ENCODE assay signal across 14 mouse cellular contexts in the genomic region with DNA sequence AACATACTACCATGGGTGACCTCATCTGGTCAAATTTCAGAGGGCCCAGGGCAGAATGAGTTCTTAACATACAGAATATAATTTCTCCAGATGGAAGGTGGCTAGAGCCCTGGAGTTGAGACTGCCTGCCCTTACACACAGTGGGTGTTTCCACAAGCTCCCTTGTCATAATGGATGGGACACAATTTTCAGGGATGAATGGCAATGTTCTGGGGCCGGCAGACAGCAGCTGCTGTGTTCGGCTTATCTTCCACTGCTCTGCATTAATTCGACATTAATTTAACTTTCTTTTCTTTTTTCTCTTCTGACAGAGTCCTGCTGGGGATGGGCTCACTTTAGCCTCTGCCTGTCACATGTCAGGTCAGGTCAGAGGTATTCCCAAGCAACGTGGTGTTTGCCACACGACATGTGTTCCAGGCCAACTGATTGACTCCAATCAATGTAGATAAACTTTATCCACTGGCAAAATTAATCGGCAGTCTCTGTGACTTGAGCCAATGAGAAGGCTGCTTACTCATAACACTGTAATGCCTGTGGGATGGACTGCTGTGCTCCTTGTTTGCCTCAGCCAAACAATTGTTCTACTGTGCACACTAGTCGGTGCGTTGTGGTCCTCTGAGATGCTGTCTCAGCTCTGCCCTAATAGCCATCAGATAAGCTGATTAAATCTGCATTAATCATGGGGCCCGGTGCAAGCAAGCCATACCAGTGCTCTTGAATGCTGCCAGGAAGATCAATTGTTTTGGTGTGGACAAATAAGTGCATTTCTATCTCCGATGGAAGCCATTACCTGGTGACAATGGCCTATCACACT.
DNase-seq lines count a peak whose midpoint lies in the region; ATAC-seq and TF ChIP-seq lines count a peak whose summit lies in the region.
"Had no signal": no experiment of that assay in that cellular context is flagged by ENCODE, and none has a peak within 500 bp of the region (broad histone marks: within the 10 kb centered on the region; RNA-seq: fewer than 3 reads in every experiment).

No protein-coding gene starts in this region.

- H3K9me3 ChIP-seq in hindbrain, embryonic 10.5 days: no peaks in the 10 kb centered on the region
- H3K9me3 ChIP-seq in hindbrain, postnatal 0 days (ENCODE audit: low read length): no peaks in the 10 kb centered on the region
- H3K9me3 ChIP-seq in hindbrain, embryonic 13.5 days: no peaks in the 10 kb centered on the region
- H3K9me3 ChIP-seq: heart, embryonic 13.5 days; liver, embryonic 15.5 days had no signal

- no peaks in the 10 kb centered on the region for H3K36me3 ChIP-seq in hindbrain, embryonic 10.5 days
- H3K36me3 ChIP-seq in hindbrain, postnatal 0 days (ENCODE audit: insufficient read depth, low read length): no peaks in the 10 kb centered on the region
- H3K36me3 ChIP-seq in hindbrain, embryonic 13.5 days: no peaks in the 10 kb centered on the region
- H3K36me3 ChIP-seq: heart, embryonic 13.5 days; liver, embryonic 15.5 days had no signal

- no peaks in the 10 kb centered on the region for H3K27me3 ChIP-seq in hindbrain, embryonic 10.5 days (ENCODE audit: insufficient read depth, poor library complexity, severe bottlenecking)
- no peaks in the 10 kb centered on the region for H3K27me3 ChIP-seq in hindbrain, postnatal 0 days (ENCODE audit: insufficient read depth, low read length)
- H3K27me3 ChIP-seq in hindbrain, embryonic 13.5 days: no peaks in the 10 kb centered on the region
- H3K27me3 ChIP-seq: heart, embryonic 13.5 days; liver, embryonic 15.5 days had no signal

- H3K4me1 ChIP-seq in hindbrain, embryonic 10.5 days (replicated peaks): peaks cover 63% of the 10 kb centered on the region
- peaks cover 3% of the 10 kb centered on the region; the same call in 1 of the 2 replicates for H3K4me1 ChIP-seq in hindbrain, postnatal 0 days (ENCODE audit: insufficient read depth, low read length)
- H3K4me1 ChIP-seq in hindbrain, embryonic 13.5 days (replicated peaks): peaks cover 44% of the 10 kb centered on the region
- H3K4me1 ChIP-seq: heart, embryonic 13.5 days; liver, embryonic 15.5 days had no signal

- ATAC-seq in hindbrain, postnatal 0 days: no peak
- ATAC-seq in hindbrain, embryonic 13.5 days (ENCODE audit: low FRiP score): peak; percentile 49

- no peak overlapping the region for H3K4me2 ChIP-seq in hindbrain, postnatal 0 days (ENCODE audit: low read depth, low read length)
- no peak overlapping the region for H3K4me2 ChIP-seq in hindbrain, embryonic 13.5 days
- H3K4me2 ChIP-seq: heart, embryonic 13.5 days; liver, embryonic 15.5 days had no signal

- no peak for TF ChIP-seq CTCF in hindbrain, postnatal 0 days (IDR thresholded peaks at IDR 0.05; ENCODE audit: low read depth)

- peak overlapping the region; percentile 68 for H3K27ac ChIP-seq in hindbrain, embryonic 10.5 days
- no peak overlapping the region for H3K27ac ChIP-seq in hindbrain, postnatal 0 days
- peak overlapping the region; percentile 40; the same call in 1 of the 2 replicates for H3K27ac ChIP-seq in hindbrain, embryonic 13.5 days
- H3K27ac ChIP-seq: gastrocnemius, adult 2 months; heart, embryonic 13.5 days; layer of hippocampus, adult 2 months; liver, embryonic 15.5 days; macrophage had no signal

- no peak overlapping the region for H3K9ac ChIP-seq in hindbrain, postnatal 0 days (replicated peaks; ENCODE audit: low read length)
- H3K9ac ChIP-seq in hindbrain, embryonic 13.5 days: no peak overlapping the region
- H3K9ac ChIP-seq: heart, embryonic 13.5 days; liver, embryonic 15.5 days had no signal

- H3K4me3 ChIP-seq in hindbrain, embryonic 10.5 days: no peak overlapping the region
- H3K4me3 ChIP-seq in hindbrain, postnatal 0 days (ENCODE audit: low read length): no peak overlapping the region
- H3K4me3 ChIP-seq in hindbrain, embryonic 13.5 days: no peak overlapping the region
- H3K4me3 ChIP-seq: gastrocnemius, adult 2 months; heart, embryonic 13.5 days; layer of hippocampus, adult 2 months; liver, embryonic 15.5 days had no signal

- 43% methylated on average over 10 of the region's 10 CpGs for WGBS in hindbrain, embryonic 10.5 days
- WGBS in hindbrain, postnatal 0 days: 16% methylated on average over 10 of the region's 10 CpGs
- 12% methylated on average over 10 of the region's 10 CpGs for WGBS in hindbrain, embryonic 13.5 days

- DNase-seq in hindbrain, embryonic 10.5 days (ENCODE audit: low spot score): peak; percentile 47
- DNase-seq in hindbrain, postnatal 0 days (ENCODE audit: low spot score): no peak
- DNase-seq in Muller cell, postnatal 12 days (ENCODE audit: inconsistent ontology term): peak; percentile 71
- peak; percentile 44 for DNase-seq in retina, adult 2 months (ENCODE audit: low read depth, low spot score)
- DNase-seq in yolk sac, embryonic 10.5 days (ENCODE audit: low spot score): no peak
- DNase-seq in kidney, postnatal 4 days: no peak
- DNase-seq in kidney, adult 8-10 months: no peak
- DNase-seq: adrenal gland, adult 2 months; gastrocnemius, adult 2 months had no signal

Comparison
In these comparisons a context has a peak if more than half of its experiments do, and no peak if none do; other contexts are left out.
1. DNase-seq: peak in hindbrain, embryonic 10.5 days (single experiment), Muller cell, postnatal 12 days (single experiment) and retina, adult 2 months (single experiment); none in hindbrain, postnatal 0 days (single experiment), yolk sac, embryonic 10.5 days (single experiment), kidney, postnatal 4 days (0 of 2) and kidney, adult 8-10 months (0 of 2).